Mouse (Mus musculus) testis, adult 2 months (tissue): ENCODE measurements around the gene Kpna7. TPM values are rescaled to one million over a fixed set of nuclear protein-coding genes. Genes with fewer than 3 reads are reported as not detected.

ENCODE experiments used
- H3K27ac ChIP-seq: fragments of 200-500 bp; 2 replicates; pipeline ENCODE4 v1.5.1; 2012; ENCODE audit warnings: low read depth, low read length; ENCODE audit not compliant: control insufficient read depth, insufficient read depth
- H3K27me3 ChIP-seq: fragments of 200-500 bp; 2 replicates; pipeline ENCODE4 v1.6.1; 2012; ENCODE audit warnings: mild to moderate bottlenecking, low read length, moderate library complexity; ENCODE audit not compliant: control insufficient read depth, insufficient read depth
- H3K36me3 ChIP-seq: fragments of 200-500 bp; 2 replicates; pipeline ENCODE4 v1.6.1; 2012; ENCODE audit warnings: mild to moderate bottlenecking, low read length; ENCODE audit not compliant: control insufficient read depth, insufficient read depth
- H3K4me1 ChIP-seq: fragments of 200-500 bp; 2 replicates; pipeline ENCODE4 v1.6.1; 2012; ENCODE audit warnings: low read length; ENCODE audit not compliant: control insufficient read depth, insufficient read depth
- H3K4me3 ChIP-seq: fragments of 200-500 bp; 2 replicates; pipeline ENCODE4 v1.5.1; 2012; ENCODE audit warnings: low read depth, mild to moderate bottlenecking, low read length, moderate library complexity, mixed read lengths; ENCODE audit not compliant: control insufficient read depth
- CTCF ChIP-seq: fragments of 200-500 bp; IDR thresholded peaks from 2 replicates; pipeline ENCODE4 v1.5.1; 2012; ENCODE audit warnings: low read depth, mild to moderate bottlenecking, inconsistent platforms, low read length, moderate library complexity; ENCODE audit not compliant: control insufficient read depth, insufficient read depth, insufficient replicate concordance
- POLR2A ChIP-seq: fragments of 200-500 bp; IDR thresholded peaks from 2 replicates; pipeline ENCODE4 v1.6.1; 2012; ENCODE audit warnings: low read depth, mild to moderate bottlenecking, inconsistent platforms, low read length, moderate library complexity; ENCODE audit not compliant: control insufficient read depth
- polyA plus RNA-seq: library from polyadenylated mRNA; depleted of rRNA; stranded (reverse); fragments of >200 nt; gene quantifications from 2 replicates; pipeline ENCODE4 v1.2.3, GENCODE M21; 2012

The Kpna7 gene
- polyA plus RNA-seq, 1 experiment: 4.4 TPM

GRCm38 (mm10) chr5:145123396-145123795 is 39.6 kb upstream of the Kpna7 start:
- Histone ChIP-seq H3K4me3 (no peak overlapping the region), H3K36me3 (no peaks in the 10 kb centered on the region), H3K27ac (no peak overlapping the region), H3K4me1 (no peaks in the 10 kb centered on the region; the same call in 1 of the 2 replicates), H3K27me3 (no peaks in the 10 kb centered on the region)
- TF ChIP-seq CTCF (no peak), POLR2A (no peak)

- no peak overlapping the region for H3K27ac ChIP-seq
Observed at GRCm38 (mm10) chr5:145120921-145121320, 37.1 kb upstream of the Kpna7 start.

GRCm38 (mm10) chr5:145119385-145119784 is 35.6 kb upstream of the Kpna7 start:
- Histone ChIP-seq H3K36me3 (no peaks in the 10 kb centered on the region), H3K4me3 (no peak overlapping the region), H3K4me1 (peaks cover 7% of the 10 kb centered on the region), H3K27ac (no peak overlapping the region), H3K27me3 (no peaks in the 10 kb centered on the region)
- TF ChIP-seq CTCF (peak; percentile 65; the same call in 1 of the 2 replicates), POLR2A (no peak)

More at GRCm38 (mm10) chr5:145120921-145121320, 37.1 kb upstream of the Kpna7 start:
- H3K36me3 ChIP-seq: no peaks in the 10 kb centered on the region
- H3K4me3 ChIP-seq: no peak overlapping the region
- H3K27me3 ChIP-seq: no peaks in the 10 kb centered on the region
- no peak for TF ChIP-seq POLR2A
- no peak for TF ChIP-seq CTCF
- peaks cover 2% of the 10 kb centered on the region for H3K4me1 ChIP-seq

GRCm38 (mm10) chr5:145118461-145118860 is 34.6 kb upstream of the Kpna7 start:
- H3K27me3 ChIP-seq: no peaks in the 10 kb centered on the region
- H3K27ac ChIP-seq: no peak overlapping the region
- TF ChIP-seq CTCF (no peak), POLR2A (no peak)
- peaks cover 12% of the 10 kb centered on the region for H3K4me1 ChIP-seq
- H3K4me3 ChIP-seq: no peak overlapping the region
- H3K36me3 ChIP-seq: no peaks in the 10 kb centered on the region

- H3K4me3 ChIP-seq: no peak overlapping the region
- no peaks in the 10 kb centered on the region for H3K36me3 ChIP-seq
- no peaks in the 10 kb centered on the region for H3K27me3 ChIP-seq
- H3K27ac ChIP-seq: no peak overlapping the region
- TF ChIP-seq CTCF (no peak), POLR2A (no peak)
- peaks cover 12% of the 10 kb centered on the region for H3K4me1 ChIP-seq
Observed at GRCm38 (mm10) chr5:145118005-145118404, 34.2 kb upstream of the Kpna7 start.

- no peaks in the 10 kb centered on the region for H3K27me3 ChIP-seq
- no peak overlapping the region for H3K27ac ChIP-seq
- peaks cover 12% of the 10 kb centered on the region for H3K4me1 ChIP-seq
- H3K36me3 ChIP-seq: no peaks in the 10 kb centered on the region
- TF ChIP-seq CTCF: peak; percentile 62
- TF ChIP-seq POLR2A: no peak
- no peak overlapping the region for H3K4me3 ChIP-seq
Observed at GRCm38 (mm10) chr5:145116916-145117315, 33.1 kb upstream of the Kpna7 start.

- H3K27me3 ChIP-seq: no peaks in the 10 kb centered on the region
- no peak overlapping the region for H3K4me3 ChIP-seq
- no peaks in the 10 kb centered on the region for H3K36me3 ChIP-seq
- peaks cover 12% of the 10 kb centered on the region for H3K4me1 ChIP-seq
- no peak for TF ChIP-seq POLR2A
- TF ChIP-seq CTCF: no peak
- no peak overlapping the region; the same call in 1 of the 2 replicates for H3K27ac ChIP-seq
Observed at GRCm38 (mm10) chr5:145116316-145116715, 32.5 kb upstream of the Kpna7 start.

- no peak for TF ChIP-seq CTCF
- TF ChIP-seq POLR2A: no peak
- Histone ChIP-seq H3K27ac (peak overlapping the region; percentile 43; the same call in 1 of the 2 replicates), H3K4me1 (peaks cover 12% of the 10 kb centered on the region), H3K4me3 (no peak overlapping the region), H3K27me3 (no peaks in the 10 kb centered on the region), H3K36me3 (no peaks in the 10 kb centered on the region)
Observed at GRCm38 (mm10) chr5:145115736-145116135, 31.9 kb upstream of the Kpna7 start.
